ENCODE assay signal across 8 mouse cellular contexts in genomic region chr10:77215641-77216040, GRCm38 (mm10). TPM values are rescaled to one million over a fixed set of nuclear protein-coding genes. Genes with fewer than 3 reads are reported as not detected.
DNase-seq lines count a peak whose midpoint lies in the region; ATAC-seq and TF ChIP-seq lines count a peak whose summit lies in the region.
"Had no signal": no experiment of that assay in that cellular context is flagged by ENCODE, and none has a peak within 500 bp of the region (broad histone marks: within the 10 kb centered on the region; RNA-seq: fewer than 3 reads in every experiment).

No protein-coding gene starts in this region.

- no peak overlapping the region for H3K4me3 ChIP-seq in kidney, embryonic 14.5 days (ENCODE audit: low read length)
- no peak overlapping the region for H3K4me3 ChIP-seq in embryonic facial prominence, embryonic 14.5 days (ENCODE audit: low read depth, low read length)
- H3K4me3 ChIP-seq in liver, postnatal 0 days (ENCODE audit: low read depth, low read length), result no peak overlapping the region

- no peak overlapping the region for H3K4me2 ChIP-seq in kidney, embryonic 14.5 days (replicated peaks; ENCODE audit: low read depth, low read length)
- no peak overlapping the region for H3K4me2 ChIP-seq in embryonic facial prominence, embryonic 14.5 days (ENCODE audit: low read depth, low read length)
- no peak overlapping the region for H3K4me2 ChIP-seq in liver, postnatal 0 days (ENCODE audit: low read depth, low read length)

- H3K27ac ChIP-seq in kidney, embryonic 14.5 days (ENCODE audit: low read depth, low read length), result peak overlapping the region; percentile 67; the same call in 1 of the 2 replicates
- no peak overlapping the region for H3K27ac ChIP-seq in embryonic facial prominence, embryonic 14.5 days (replicated peaks; ENCODE audit: low read depth, low read length)
- H3K27ac ChIP-seq in liver, postnatal 0 days (ENCODE audit: low read depth), result 0 out of 2 replicates have a peak overlapping the region, but pooled peaks have one; percentile 2

- ATAC-seq in kidney, embryonic 14.5 days (ENCODE audit: low FRiP score, low TSS enrichment), result peak; percentile 20; the same call in 1 of the 2 replicates
- ATAC-seq in embryonic facial prominence, embryonic 14.5 days (ENCODE audit: low read depth), result no peak
- ATAC-seq in liver, postnatal 0 days, result no peak
- no peak for ATAC-seq in CD4-positive, CD25-positive, alpha-beta regulatory T cell, adult 4 months

- TF ChIP-seq CTCF in liver, postnatal 0 days (IDR thresholded peaks at IDR 0.05; ENCODE audit: low read depth), result no peak

- H3K9ac ChIP-seq in kidney, embryonic 14.5 days (ENCODE audit: low read depth, low read length), result no peak overlapping the region
- no peak overlapping the region for H3K9ac ChIP-seq in embryonic facial prominence, embryonic 14.5 days (ENCODE audit: low read depth, low read length)
- no peak overlapping the region for H3K9ac ChIP-seq in liver, postnatal 0 days (replicated peaks)

- peaks cover 32% of the 10 kb centered on the region for H3K4me1 ChIP-seq in kidney, embryonic 14.5 days (ENCODE audit: control insufficient read depth, insufficient read depth, low read length)
- peaks cover 12% of the 10 kb centered on the region for H3K4me1 ChIP-seq in embryonic facial prominence, embryonic 14.5 days (ENCODE audit: control insufficient read depth, insufficient read depth, low read length)
- H3K4me1 ChIP-seq in liver, postnatal 0 days (ENCODE audit: insufficient read depth), result peaks cover 41% of the 10 kb centered on the region

- H3K36me3 ChIP-seq in kidney, embryonic 14.5 days (ENCODE audit: control insufficient read depth, insufficient read depth, low read length), result no peaks in the 10 kb centered on the region
- no peaks in the 10 kb centered on the region for H3K36me3 ChIP-seq in embryonic facial prominence, embryonic 14.5 days (ENCODE audit: control insufficient read depth, insufficient read depth, low read length)
- H3K36me3 ChIP-seq in liver, postnatal 0 days (replicated peaks; ENCODE audit: insufficient read depth, low read length), result no peaks in the 10 kb centered on the region

- DNase-seq in kidney, adult 9 months, result no peak
- DNase-seq in NIH3T3 (ENCODE audit: low read depth), result peak; percentile 45
- DNase-seq in embryonic facial prominence, embryonic 14.5 days (ENCODE audit: low spot score), result peak; percentile 31
- no peak for DNase-seq in liver, postnatal 0 days
- DNase-seq in layer of hippocampus, adult 18-20 months (ENCODE audit: low spot score in 2 of 2), result no peak
- DNase-seq: adrenal gland, postnatal 36 days had no signal

- WGBS in kidney, embryonic 14.5 days, result 54% methylated on average over 4 of the region's 4 CpGs
- 65% methylated on average over 4 of the region's 4 CpGs for WGBS in embryonic facial prominence, embryonic 14.5 days
- WGBS in liver, postnatal 0 days (ENCODE audit: insufficient replicate concordance), result 46% methylated on average over 4 of the region's 4 CpGs

- H3K9me3 ChIP-seq in kidney, embryonic 14.5 days (ENCODE audit: control insufficient read depth, low read length), result no peaks in the 10 kb centered on the region
- no peaks in the 10 kb centered on the region for H3K9me3 ChIP-seq in embryonic facial prominence, embryonic 14.5 days (ENCODE audit: control insufficient read depth, low read length)
- H3K9me3 ChIP-seq in liver, postnatal 0 days (ENCODE audit: low read length), result no peaks in the 10 kb centered on the region

- peak; percentile 56 for TF ChIP-seq EP300 in liver, postnatal 0 days (IDR thresholded peaks at IDR 0.05; ENCODE audit: low read depth)

- H3K27me3 ChIP-seq in kidney, embryonic 14.5 days (ENCODE audit: control insufficient read depth, insufficient read depth, low read length), result no peaks in the 10 kb centered on the region
- no peaks in the 10 kb centered on the region for H3K27me3 ChIP-seq in embryonic facial prominence, embryonic 14.5 days (replicated peaks; ENCODE audit: control insufficient read depth, insufficient read depth, low read length)
- H3K27me3 ChIP-seq in liver, postnatal 0 days (ENCODE audit: insufficient read depth, low read length), result no peaks in the 10 kb centered on the region

RNA-seq across cellular contexts. Expression of gene Pofut2, which starts 43.4 kb away (rescaled TPM):
- polyA plus RNA-seq in kidney, embryonic 14.5 days (2014; fragmentation: Nextera tagmentation; extraction: Ambion mirVana), result 96.3 and 112 TPM in 2 replicates
- polyA plus RNA-seq in embryonic facial prominence, embryonic 14.5 days (2014; fragmentation: Nextera tagmentation; extraction: Ambion mirVana), result 168 and 170 TPM in 2 replicates
- 16.4 and 17.2 TPM in 2 replicates for polyA plus RNA-seq in liver, postnatal 0 days (2015; fragmentation: Nextera tagmentation; extraction: Ambion mirVana)
- polyA plus RNA-seq in CD4-positive, CD25-positive, alpha-beta regulatory T cell, adult 4 months (2017; shearing (Covaris generic)), result 10 to 100 TPM; 20.2 to 25.8 TPM
- total RNA-seq in layer of hippocampus, adult 18-20 months (2021), result 10 to 100 TPM; 30.3 to 30.9 TPM

RNA-seq across cellular contexts. Expression of gene Col18a1, which starts 49.3 kb away (rescaled TPM):
- polyA plus RNA-seq in kidney, embryonic 14.5 days (2014; fragmentation: Nextera tagmentation; extraction: Ambion mirVana), result 78.6 and 140 TPM in 2 replicates
- polyA plus RNA-seq in embryonic facial prominence, embryonic 14.5 days (2014; fragmentation: Nextera tagmentation; extraction: Ambion mirVana), result 77.8 and 94.5 TPM in 2 replicates
- 137 and 167 TPM in 2 replicates for polyA plus RNA-seq in liver, postnatal 0 days (2015; fragmentation: Nextera tagmentation; extraction: Ambion mirVana)
- under 1 TPM in 1 of 2 experiments, not detected in 1; 0.16 TPM for polyA plus RNA-seq in CD4-positive, CD25-positive, alpha-beta regulatory T cell, adult 4 months (2017; shearing (Covaris generic))
- 1 to 10 TPM; 3.3 to 3.5 TPM for total RNA-seq in layer of hippocampus, adult 18-20 months (2021)

Comparison
In these comparisons a context has a peak if more than half of its experiments do, and no peak if none do; other contexts are left out.
1. DNase-seq: peak in NIH3T3 (single experiment) and embryonic facial prominence, embryonic 14.5 days (single experiment); none in kidney, adult 9 months (single experiment), liver, postnatal 0 days (single experiment) and layer of hippocampus, adult 18-20 months (0 of 2).
2. RNA of gene Col18a1, which starts 49.3 kb away (polyA plus RNA-seq): 137 to 167 TPM in liver, postnatal 0 days, 78.6 to 140 TPM in kidney, embryonic 14.5 days and 77.8 to 94.5 TPM in embryonic facial prominence, embryonic 14.5 days; 0.16 TPM in CD4-positive, CD25-positive, alpha-beta regulatory T cell, adult 4 months; every median in the first group is over 10 times any median in the second.